Mouse (Mus musculus) ES-E14 (cell line): ENCODE data around the gene Nectin2.

Experiments
- CHD2 ChIP-seq: IDR thresholded peaks from 2 replicates; pipeline ENCODE4 v1.6.1; 2014; ENCODE audit warnings: mild to moderate bottlenecking, low read depth, low read length, inconsistent platforms
- HCFC1 ChIP-seq: IDR thresholded peaks from 2 replicates; pipeline ENCODE4 v1.6.1; 2012; ENCODE audit warnings: low read length, inconsistent platforms, borderline replicate concordance; ENCODE audit not compliant: insufficient read depth
- MAFK ChIP-seq: IDR thresholded peaks from 2 replicates; pipeline ENCODE4 v1.6.1; 2014; ENCODE audit warnings: mild to moderate bottlenecking, low read depth, low read length, inconsistent platforms; ENCODE audit not compliant: insufficient read depth
- ZNF384 ChIP-seq: IDR thresholded peaks from 2 replicates; pipeline ENCODE4 v1.6.1; 2012; ENCODE audit warnings: low read depth, low read length, inconsistent platforms

- TF ChIP-seq ZNF384, result no peak
- no peak for TF ChIP-seq HCFC1
- no peak for TF ChIP-seq MAFK
- no peak for TF ChIP-seq CHD2
Observed at GRCm38 (mm10) chr7:19755851-19756786, 5.8 kb upstream of the Nectin2 start.
